Mouse (Mus musculus) heart, embryonic 16.5 days (tissue): Measurements from ENCODE around the gene Dolpp1. TPM values are rescaled to one million over a fixed set of nuclear protein-coding genes. Genes with fewer than 3 reads are reported as not detected.

Experiments used
- ATAC-seq: fragments of 200-750 bp; cut with Nextera tagmentation; replicated peaks from 2 replicates; pipeline ENCODE4 v1.8.0; 2017; ENCODE audit warnings: moderate number of reproducible peaks; ENCODE audit not compliant: insufficient read depth, low FRiP score; ENCODE audit errors: extremely low read depth
- H3K27ac ChIP-seq: fragments of 300-500 bp; sonication (generic); 2 replicates; pipeline ENCODE4 v1.5.1; 2014; ENCODE audit warnings: mild to moderate bottlenecking, low read length, control low read depth, moderate library complexity
- H3K27me3 ChIP-seq: fragments of 300-500 bp; sonication (generic); 2 replicates; pipeline ENCODE4 v1.6.1; 2014; ENCODE audit warnings: low read length, mixed read lengths; ENCODE audit not compliant: control insufficient read depth, insufficient read depth
- H3K36me3 ChIP-seq: fragments of 300-500 bp; sonication (generic); 2 replicates; pipeline ENCODE4 v1.6.1; 2014; ENCODE audit not compliant: control insufficient read depth, insufficient read depth
- H3K4me1 ChIP-seq: fragments of 300-500 bp; sonication (generic); 2 replicates; pipeline ENCODE4 v1.6.1; 2014; ENCODE audit warnings: low read length, mixed read lengths; ENCODE audit not compliant: control insufficient read depth, insufficient read depth
- H3K4me2 ChIP-seq: fragments of 300-500 bp; sonication (generic); 2 replicates; pipeline ENCODE4 v1.6.1; 2014; ENCODE audit warnings: low read depth, mild to moderate bottlenecking, control low read depth, low read length
- H3K4me3 ChIP-seq: fragments of 300-500 bp; sonication (generic); 2 replicates; pipeline ENCODE4 v1.5.1; 2014; ENCODE audit warnings: mild to moderate bottlenecking, control low read depth, low read length
- H3K9ac ChIP-seq: fragments of 300-500 bp; sonication (generic); 2 replicates; pipeline ENCODE4 v1.6.1; 2014; ENCODE audit warnings: low read length, control low read depth
- H3K9me3 ChIP-seq: fragments of 300-500 bp; sonication (generic); replicated peaks from 2 replicates; pipeline ENCODE4 v1.6.1; 2016; ENCODE audit warnings: low read length; ENCODE audit not compliant: control insufficient read depth
- WGBS: fragments of 180-500 bp; shearing (Covaris S2); extraction: QIAGEN DNeasy Blood & Tissue Kit; methylation state at CpG from one replicate; pipeline ENCODE4 v1.1.7; 2014; 5-methylcytosine and 5-hydroxymethylcytosine counted together
- polyA plus RNA-seq: library from polyadenylated mRNA; unstranded; fragments of >200 nt; fragmentation: Nextera tagmentation; extraction: Ambion mirVana; gene quantifications from 2 replicates; pipeline ENCODE4 v1.2.1, GENCODE M21; 2015

The Dolpp1 gene
- polyA plus RNA-seq, 1 experiment from 2014 or later, result 26.0 TPM

- Histone ChIP-seq H3K4me3 (no peak overlapping the region), H3K9me3 (no peaks in the 10 kb centered on the region), H3K4me1 (peaks cover 11% of the 10 kb centered on the region; the same call in 1 of the 2 replicates), H3K27me3 (no peaks in the 10 kb centered on the region), H3K4me2 (no peak overlapping the region), H3K36me3 (peaks cover 52% of the 10 kb centered on the region), H3K27ac (no peak overlapping the region), H3K9ac (no peak overlapping the region)
- ATAC-seq, result no peak
- WGBS, result 70% methylated on average over 1 of the region's 1 CpGs
Observed at GRCm38 (mm10) chr2:30401581-30401980, 9.5 kb downstream of the Dolpp1 start.

GRCm38 (mm10) chr2:30402351-30402826 lies 10.3 kb downstream of the Dolpp1 start:
- H3K4me1 ChIP-seq, result peaks cover 11% of the 10 kb centered on the region; the same call in 1 of the 2 replicates
- ATAC-seq, result no peak
- H3K4me2 ChIP-seq, result no peak overlapping the region
- peaks cover 52% of the 10 kb centered on the region for H3K36me3 ChIP-seq
- no peak overlapping the region for H3K4me3 ChIP-seq
- 91% methylated on average over 9 of the region's 9 CpGs for WGBS
- H3K27ac ChIP-seq, result no peak overlapping the region
- no peak overlapping the region for H3K9ac ChIP-seq
- H3K9me3 ChIP-seq, result no peaks in the 10 kb centered on the region
- H3K27me3 ChIP-seq, result no peaks in the 10 kb centered on the region

- H3K27me3 ChIP-seq, result no peaks in the 10 kb centered on the region
- H3K36me3 ChIP-seq, result peaks cover 53% of the 10 kb centered on the region
- H3K27ac ChIP-seq, result no peak overlapping the region
- H3K9ac ChIP-seq, result no peak overlapping the region
- WGBS, result 57% methylated on average over 2 of the region's 2 CpGs
- H3K4me1 ChIP-seq, result peaks cover 11% of the 10 kb centered on the region; the same call in 1 of the 2 replicates
- ATAC-seq, result no peak
- no peak overlapping the region for H3K4me3 ChIP-seq
- no peaks in the 10 kb centered on the region for H3K9me3 ChIP-seq
- no peak overlapping the region for H3K4me2 ChIP-seq
Observed at GRCm38 (mm10) chr2:30402843-30403242, 10.8 kb downstream of the Dolpp1 start.

- Histone ChIP-seq H3K27me3 (no peaks in the 10 kb centered on the region), H3K4me1 (peaks cover 11% of the 10 kb centered on the region), H3K4me2 (no peak overlapping the region), H3K4me3 (no peak overlapping the region), H3K36me3 (peaks cover 60% of the 10 kb centered on the region), H3K9ac (no peak overlapping the region), H3K9me3 (no peaks in the 10 kb centered on the region), H3K27ac (no peak overlapping the region)
- no peak for ATAC-seq
- WGBS, result 73% methylated on average over 1 of the region's 1 CpGs
Observed at GRCm38 (mm10) chr2:30403870-30404269, 11.8 kb downstream of the Dolpp1 start.

DNA sequence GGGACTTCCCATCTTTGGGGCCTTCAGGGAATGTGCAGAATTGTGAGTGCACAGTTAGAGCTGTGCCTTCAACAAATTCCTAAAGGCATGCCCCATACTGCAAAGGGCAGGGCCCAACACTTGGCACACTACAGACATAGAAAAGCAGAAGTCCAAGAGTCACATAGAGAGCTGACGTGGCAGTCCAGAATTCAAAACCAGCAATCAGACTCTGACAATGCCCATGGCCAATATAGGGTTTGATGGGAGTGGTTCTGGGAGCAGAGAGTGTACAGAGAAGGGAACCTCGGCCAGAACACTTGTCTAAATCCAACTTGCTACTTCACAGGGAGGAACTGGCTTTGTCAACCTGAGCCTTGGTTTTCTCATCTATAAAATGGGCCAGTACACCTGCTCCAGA lies 15.2 kb downstream of the Dolpp1 start:
- no peaks in the 10 kb centered on the region for H3K9me3 ChIP-seq
- no peak overlapping the region for H3K4me3 ChIP-seq
- no peak overlapping the region for H3K4me2 ChIP-seq
- H3K4me1 ChIP-seq, result peaks cover 18% of the 10 kb centered on the region
- H3K36me3 ChIP-seq, result peaks cover 48% of the 10 kb centered on the region
- H3K27ac ChIP-seq, result no peak overlapping the region
- H3K9ac ChIP-seq, result no peak overlapping the region
- WGBS, result 90% methylated on average over 2 of the region's 2 CpGs
- no peaks in the 10 kb centered on the region for H3K27me3 ChIP-seq
- ATAC-seq, result no peak

DNA sequence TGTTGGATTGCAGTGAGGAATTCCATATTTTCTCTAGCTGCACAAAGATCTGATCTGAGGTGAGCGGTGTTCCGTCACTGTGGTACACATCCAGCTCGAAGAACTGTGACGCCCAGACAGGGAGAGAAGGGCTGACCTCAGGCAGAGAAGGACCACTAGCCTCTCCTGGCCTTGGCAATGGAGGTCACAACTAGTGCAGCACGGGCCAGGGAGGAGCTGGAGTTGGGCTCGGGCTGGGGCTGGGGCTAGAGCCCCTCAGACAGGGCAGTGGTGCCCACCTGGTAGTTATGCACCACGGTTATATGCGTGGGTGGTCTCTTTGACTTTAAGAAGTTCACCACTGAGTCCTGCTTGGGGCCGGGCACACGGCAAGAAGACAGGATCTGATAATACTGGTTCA lies 15.7 kb downstream of the Dolpp1 start:
- ATAC-seq, result no peak
- WGBS, result 84% methylated on average over 10 of the region's 10 CpGs
- H3K9me3 ChIP-seq, result no peaks in the 10 kb centered on the region
- no peak overlapping the region for H3K27ac ChIP-seq
- H3K9ac ChIP-seq, result no peak overlapping the region
- peaks cover 18% of the 10 kb centered on the region for H3K4me1 ChIP-seq
- H3K27me3 ChIP-seq, result no peaks in the 10 kb centered on the region
- peaks cover 43% of the 10 kb centered on the region for H3K36me3 ChIP-seq
- H3K4me3 ChIP-seq, result no peak overlapping the region
- no peak overlapping the region for H3K4me2 ChIP-seq

DNA sequence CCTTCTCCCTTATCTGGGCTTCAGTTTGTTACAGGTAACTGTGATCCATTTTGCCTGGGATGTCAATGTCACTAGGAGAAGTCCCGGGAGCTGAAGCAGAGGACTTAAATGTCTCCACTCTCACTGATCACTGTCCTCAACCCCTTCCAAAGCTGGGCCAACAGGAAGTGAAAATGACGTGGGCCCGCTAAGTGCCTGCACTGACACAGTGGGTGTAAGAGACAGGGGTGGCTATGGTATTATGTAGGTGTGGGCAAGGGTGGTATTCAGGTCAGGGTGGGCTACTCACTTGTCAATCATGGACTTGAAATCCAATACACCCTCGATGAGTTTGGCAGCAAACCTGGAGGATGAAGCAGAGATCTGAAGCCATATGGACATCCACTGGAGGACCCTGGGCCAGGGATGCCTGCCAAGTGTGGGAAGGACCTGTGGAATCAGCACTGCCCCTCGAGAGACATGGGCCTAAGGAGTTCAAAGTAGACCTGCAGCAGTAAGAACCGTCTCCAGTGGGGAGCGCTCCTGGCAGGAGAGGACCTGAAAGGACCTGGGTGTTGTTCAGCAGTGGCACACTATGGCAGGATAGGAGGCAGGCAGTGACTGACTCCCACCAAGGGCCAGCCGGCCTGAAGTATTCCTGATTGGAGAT lies 16.5 kb downstream of the Dolpp1 start:
- Histone ChIP-seq H3K4me1 (peaks cover 21% of the 10 kb centered on the region), H3K4me3 (no peak overlapping the region), H3K36me3 (peaks cover 38% of the 10 kb centered on the region), H3K27me3 (no peaks in the 10 kb centered on the region), H3K9ac (no peak overlapping the region), H3K27ac (peak overlapping the region; percentile 53), H3K9me3 (no peaks in the 10 kb centered on the region), H3K4me2 (no peak overlapping the region)
- no peak for ATAC-seq
- 82% methylated on average over 8 of the region's 8 CpGs for WGBS

DNA sequence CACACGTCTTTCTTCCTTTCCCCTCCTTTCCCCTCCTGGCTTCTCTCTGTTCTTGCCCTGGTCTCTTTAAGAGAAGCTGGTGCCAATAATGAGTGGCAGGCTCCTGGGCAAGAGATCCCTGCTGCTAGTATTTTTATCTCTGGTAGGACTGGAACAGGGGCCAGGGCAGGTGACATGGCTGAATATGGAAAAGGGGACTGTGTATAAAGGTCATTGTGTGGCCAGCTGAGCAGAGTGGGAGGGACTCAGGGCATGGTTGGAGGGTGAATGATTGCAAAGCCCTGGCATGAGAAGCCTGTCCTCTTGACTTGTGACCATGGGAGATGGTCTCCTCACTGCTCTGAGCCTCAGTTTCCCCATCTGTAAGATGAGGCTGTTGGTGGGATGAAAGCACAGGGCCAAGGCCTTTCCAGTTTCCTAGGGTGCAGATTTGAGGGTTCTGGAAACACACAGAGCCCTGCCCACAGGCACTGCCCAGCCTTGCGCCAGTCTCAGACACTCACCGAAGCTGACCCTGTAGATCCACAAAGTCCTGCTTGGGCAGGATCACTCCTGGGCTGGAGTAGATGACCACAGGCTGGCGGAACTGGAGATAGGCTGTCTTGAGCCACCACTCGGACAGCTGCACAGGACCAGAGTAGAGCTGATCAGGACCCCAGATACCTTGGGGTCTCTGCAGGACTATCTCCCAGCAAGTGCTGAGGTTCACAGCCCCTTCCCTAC lies 17.6 kb downstream of the Dolpp1 start:
- Histone ChIP-seq H3K27ac (peak overlapping the region; percentile 92), H3K4me2 (peak overlapping the region; percentile 36; the same call in 1 of the 2 replicates), H3K9me3 (no peaks in the 10 kb centered on the region), H3K9ac (peak overlapping the region; percentile 28; the same call in 1 of the 2 replicates), H3K27me3 (no peaks in the 10 kb centered on the region), H3K36me3 (peaks cover 35% of the 10 kb centered on the region), H3K4me3 (no peak overlapping the region), H3K4me1 (peaks cover 29% of the 10 kb centered on the region)
- 78% methylated on average over 5 of the region's 5 CpGs for WGBS
- peak; percentile 82 for ATAC-seq
